Mouse (Mus musculus): ENCODE measurements around the gene Zfp277.
A peak's percentile ranks its signal among the peaks of the same experiment; 100 is the strongest.

Gene Zfp277

DNA sequence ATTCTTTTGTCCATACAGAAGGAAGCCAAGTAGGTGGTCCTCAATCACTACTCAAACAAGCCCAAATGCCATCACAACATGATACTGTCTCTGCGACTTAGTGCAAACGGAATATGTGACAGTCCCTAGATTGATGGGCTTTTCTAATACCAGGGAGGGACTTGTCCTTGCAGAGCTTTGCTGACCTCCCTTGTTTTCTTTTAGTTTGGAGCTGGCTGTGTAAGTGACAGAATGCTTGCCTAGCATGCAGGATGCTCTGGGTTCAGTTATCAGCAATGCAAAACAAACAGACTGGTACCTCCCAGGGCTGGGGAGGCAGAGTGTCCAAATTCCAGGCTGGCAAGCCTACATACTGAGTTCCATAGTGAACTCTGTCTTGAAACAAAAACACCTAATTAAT lies 7.7 kb downstream of the Zfp277 start:
- DNase-seq: no peak

DNA sequence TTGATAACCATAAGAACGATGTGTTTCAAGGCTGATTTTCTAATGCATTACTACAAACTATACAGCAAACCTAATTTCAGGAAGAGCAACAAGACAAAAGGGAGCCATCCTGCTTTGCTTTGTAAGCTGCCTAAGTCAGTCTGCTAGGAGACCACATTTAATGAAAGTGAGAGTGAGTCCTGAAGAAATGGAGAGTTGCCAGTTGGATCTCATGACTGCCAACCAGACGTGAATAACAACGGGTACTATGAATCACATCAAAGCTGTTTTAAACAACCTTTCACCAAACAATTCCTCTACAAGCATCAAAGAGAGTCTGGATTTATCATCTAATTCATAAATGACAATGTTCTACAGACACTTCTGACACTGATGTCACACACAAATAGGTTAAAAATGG lies 11.6 kb downstream of the Zfp277 start:
- peak; percentile 34 for DNase-seq

DNA sequence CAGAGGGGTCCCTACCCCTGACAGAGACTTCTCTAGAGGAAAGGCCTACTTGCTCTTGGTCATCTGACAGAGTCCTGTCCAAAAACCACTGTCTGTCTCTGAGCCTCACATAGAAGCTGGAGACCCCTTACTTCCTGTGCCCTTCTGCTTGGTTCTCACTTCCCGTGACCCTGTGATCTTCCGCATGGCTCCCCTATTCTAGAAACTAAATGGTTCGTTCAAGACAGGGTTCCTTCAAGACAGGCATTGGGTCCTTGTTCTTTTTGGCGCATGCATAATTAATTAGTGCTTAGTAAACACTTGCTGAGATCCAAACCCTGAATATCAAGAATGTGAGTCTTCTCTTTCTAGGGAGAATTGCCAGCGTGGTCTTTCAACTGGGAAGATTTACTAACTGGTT lies 14.6 kb downstream of the Zfp277 start:
- no peak for DNase-seq

DNA sequence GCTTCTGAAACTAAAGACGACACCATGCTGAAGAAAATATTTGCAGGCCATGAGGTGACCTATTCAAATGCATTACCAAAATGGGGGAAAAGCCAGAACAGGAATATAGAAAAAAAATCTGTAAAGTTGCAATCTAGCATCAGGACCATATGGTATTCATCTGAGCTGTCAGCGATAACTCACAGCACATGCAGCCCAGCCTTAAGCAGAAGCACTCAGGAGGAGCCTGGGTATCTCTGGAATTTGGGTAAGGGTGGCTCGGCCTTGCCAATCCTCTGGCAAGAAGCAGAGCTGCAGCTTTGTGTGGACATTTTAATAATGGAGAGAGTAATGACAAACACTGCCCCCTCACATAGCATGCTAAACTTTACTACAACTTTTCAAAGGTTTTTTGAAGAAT lies 15.7 kb downstream of the Zfp277 start:
- no peak for DNase-seq

DNA sequence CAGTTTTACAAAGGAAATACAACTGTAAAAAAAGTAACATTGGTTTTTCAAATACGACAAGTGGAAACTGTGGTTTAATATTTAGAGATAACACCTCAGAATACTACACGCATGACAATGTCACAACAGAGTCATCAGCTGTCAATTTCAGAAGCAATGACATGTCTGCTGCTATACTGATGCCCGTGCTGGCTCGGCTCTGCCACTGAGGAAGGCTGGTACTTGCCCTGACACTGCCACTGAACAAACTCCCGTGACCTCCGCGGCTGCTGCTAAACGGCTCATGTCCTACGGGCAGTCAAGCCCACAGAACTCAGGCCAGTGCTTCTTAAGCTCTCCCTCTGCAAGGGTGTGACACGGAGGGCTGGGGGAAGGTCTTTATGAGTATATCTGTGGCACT lies 18.1 kb downstream of the Zfp277 start:
- DNase-seq: no peak

DNA sequence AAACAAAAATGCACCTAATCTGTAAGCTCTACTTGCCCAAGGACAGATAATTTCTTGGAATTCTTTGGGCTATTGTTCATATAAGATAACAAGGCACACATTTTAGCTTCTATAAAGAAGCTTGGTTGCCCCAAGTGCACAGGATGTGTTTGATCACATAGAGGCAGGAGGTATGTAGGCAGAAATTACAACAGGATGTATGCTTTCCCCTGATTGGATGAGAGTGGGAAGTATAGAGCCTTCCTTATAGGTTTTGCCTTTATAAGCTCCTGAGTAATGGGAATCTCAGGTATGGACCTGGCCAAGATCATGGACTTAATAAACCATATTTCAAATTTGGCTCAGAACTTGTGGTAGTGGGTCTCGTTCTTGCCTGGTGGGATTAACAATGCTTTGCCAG lies 20.7 kb downstream of the Zfp277 start:
- no peak for DNase-seq

DNA sequence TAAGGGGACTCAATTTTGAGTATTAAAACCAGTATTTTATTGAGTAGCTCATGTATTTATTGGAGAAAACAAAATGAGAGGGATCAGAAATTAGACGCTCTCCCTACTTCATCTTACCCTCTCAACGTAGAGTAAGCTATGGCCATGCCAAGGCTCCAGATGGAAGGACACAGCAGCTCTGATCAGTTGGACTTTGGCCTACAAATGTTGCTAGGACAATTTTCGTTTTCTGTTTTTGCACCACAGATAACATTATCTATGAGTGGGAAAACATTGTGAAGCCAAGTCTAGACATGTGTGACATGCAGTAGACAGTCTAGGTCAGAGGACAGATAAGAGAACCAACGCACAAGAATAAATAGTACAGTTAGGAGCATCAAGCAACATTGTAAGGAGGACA lies 28.4 kb downstream of the Zfp277 start:
- peak; percentile 20 for DNase-seq

DNA sequence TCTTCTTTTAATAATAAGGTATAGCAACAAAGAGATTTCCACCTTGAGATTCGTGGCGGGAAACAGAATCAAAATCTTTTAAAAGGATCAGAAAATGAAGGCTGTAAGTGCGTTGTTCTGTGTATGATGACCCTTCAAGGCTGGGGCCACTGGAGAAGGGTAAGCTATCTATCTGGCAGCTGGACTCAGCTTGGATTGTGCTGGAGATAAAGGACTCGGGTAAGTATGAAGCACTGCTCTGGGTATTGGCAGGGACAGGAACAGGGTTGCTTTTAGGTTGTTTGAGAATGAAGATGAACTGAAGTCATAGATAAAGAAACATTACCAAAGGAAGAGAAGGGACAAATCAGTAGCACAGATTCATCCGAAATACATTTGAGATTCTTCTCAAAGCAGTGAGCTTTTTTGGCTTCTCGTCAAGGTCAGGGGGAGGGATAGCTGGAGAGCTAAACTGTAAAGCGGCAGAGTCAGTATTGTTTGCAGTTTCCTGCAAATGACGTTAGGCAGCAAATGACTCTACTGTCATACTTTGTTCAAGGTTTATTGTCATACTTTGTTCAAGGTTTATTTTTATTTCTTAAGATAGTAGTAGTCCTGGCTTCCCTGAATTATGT lies 30.3 kb downstream of the Zfp277 start:
- DNase-seq: no peak

DNA sequence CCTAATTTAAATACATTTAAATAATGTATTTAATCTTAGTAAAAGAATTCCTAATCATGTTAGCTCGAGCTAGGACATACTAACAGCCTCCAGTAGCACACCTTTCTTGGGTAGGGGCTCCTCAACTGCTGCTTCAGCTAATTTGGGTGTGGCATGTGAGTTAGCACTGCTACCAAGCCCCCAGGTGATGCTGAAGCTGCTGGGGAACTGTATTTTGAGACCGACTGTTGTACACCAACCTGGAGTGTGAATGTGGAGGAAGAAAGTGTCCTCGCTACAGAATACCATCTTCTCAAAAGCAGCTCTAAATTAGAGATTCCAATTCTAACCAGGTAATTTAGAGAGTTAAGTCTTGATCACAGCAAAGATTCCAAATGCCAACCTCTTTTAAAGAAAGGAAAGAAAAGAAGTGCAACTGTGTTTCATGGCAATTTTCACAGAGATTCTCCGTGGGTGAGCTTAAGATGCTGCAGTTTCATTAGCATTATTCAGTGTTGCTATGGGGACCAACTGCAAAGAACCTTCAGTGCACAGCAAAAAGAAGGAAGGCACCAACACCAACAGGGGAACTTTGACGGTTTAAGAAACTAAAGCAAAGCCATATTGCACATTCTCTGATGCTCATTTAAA lies 30.9 kb downstream of the Zfp277 start:
- no peak for DNase-seq

DNA sequence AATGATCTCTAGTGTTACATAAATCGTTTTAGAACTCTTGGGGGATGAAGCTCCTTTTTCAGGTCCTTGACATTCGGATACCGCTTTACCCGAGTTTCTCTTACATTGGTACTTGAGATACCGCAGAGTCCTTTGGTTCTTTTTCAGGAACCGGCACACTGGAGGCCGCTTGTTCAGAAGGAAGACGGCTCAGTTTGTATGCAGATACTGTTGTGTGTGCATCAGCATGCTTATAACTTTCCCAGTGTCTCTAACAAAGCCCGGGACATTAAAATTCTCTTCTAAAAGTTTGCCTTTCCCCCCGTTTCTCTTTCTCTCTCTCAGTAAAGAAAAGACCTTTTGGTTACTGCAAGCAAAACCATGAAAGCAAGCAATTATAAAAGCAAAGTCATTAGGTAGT lies 45.9 kb downstream of the Zfp277 start:
- peak; percentile 13 for DNase-seq

DNA sequence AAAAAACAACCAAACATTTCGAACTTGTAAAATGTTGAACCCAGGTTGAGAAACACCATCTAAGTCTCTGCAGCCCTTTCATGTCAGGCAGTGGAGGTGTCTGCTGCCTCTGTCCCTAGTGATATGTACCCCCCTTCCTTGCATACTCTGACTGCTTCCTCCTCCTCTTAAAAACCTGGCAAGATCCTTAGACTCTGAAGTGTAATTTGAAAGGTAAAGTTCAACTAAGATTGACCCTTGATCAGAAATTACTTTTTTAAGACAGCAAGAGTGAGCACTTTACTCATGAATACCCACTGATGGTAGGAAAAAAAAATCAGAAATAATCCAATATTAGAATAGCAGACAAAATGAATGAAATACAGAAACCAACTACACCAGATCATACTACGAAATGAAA lies 46.3 kb downstream of the Zfp277 start:
- no peak for DNase-seq

DNA sequence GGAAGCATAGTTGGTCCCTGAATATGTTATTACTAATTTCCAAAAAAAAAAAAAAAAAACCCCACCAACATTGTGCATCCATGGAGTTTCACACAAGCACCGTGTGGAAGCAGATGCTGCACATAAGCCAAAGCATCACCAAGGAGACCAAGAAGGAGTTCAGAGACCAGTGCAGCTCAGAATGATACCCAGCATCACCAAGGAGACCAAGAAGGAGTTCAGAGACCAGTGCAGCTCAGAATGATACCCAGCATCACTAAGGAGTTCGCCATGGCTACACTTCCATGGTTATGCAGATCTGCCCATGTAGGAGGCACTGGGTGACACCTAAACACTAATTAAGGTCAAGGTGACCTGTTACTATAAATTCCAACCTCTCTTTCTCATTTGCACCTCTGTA lies 46.8 kb downstream of the Zfp277 start:
- no peak for DNase-seq

DNA sequence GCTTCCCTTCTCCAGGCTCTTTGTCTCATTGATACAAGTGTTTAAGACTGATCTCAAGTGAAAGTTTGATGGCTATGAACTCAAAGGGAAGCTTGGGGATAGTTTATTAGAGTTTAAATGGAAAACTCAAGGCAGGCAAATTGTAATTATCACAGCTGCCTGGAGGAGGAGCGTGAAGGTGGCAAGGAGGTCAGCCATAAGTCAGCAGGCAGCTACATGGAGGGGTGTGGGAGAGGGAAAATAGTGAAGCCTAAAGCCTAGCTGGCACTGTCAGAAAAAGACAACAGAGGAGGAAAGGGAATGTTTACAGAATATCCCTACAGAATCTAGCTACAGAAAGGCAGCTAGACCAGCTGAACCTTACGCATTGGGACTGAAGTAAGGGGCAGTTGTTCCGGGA lies 52.8 kb downstream of the Zfp277 start:
- DNase-seq: no peak

DNA sequence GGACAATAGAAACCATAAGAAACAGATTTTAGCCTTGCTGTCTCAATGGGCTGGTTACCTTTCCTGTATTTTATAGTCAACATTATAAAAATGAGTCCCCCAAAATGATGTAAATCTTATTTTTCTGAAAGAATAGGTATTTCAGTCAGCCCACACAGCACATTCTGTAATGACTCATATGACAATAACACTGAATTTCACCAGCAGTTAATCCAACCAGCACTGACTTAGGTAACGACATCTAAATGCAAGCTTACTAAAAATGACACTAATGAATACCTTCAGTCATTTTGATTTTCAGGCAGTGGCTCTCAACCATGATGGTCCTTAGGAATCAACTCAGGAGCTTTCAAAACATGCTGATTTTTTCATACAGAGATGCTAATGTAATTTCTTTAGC lies 54.4 kb downstream of the Zfp277 start:
- no peak for DNase-seq

DNA sequence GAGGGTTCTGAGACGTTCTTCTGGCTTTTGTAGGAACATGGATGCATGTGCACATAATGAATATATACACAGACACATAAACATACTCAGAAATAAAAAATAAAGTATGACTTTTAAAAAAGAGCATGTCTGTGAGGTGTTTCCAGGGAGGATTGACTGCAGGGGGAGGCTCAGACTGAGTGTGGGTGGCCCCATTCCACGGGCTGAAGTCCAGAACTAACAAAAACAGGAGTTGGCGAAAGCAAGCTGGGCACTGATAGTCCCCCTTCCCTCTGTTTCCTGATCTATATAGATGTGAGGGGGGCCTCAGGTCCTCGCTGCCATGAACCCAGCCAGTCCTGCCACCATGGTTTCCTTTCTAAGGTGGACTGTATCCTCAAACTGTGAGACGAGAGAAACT lies 57.9 kb downstream of the Zfp277 start:
- no peak for DNase-seq

DNA sequence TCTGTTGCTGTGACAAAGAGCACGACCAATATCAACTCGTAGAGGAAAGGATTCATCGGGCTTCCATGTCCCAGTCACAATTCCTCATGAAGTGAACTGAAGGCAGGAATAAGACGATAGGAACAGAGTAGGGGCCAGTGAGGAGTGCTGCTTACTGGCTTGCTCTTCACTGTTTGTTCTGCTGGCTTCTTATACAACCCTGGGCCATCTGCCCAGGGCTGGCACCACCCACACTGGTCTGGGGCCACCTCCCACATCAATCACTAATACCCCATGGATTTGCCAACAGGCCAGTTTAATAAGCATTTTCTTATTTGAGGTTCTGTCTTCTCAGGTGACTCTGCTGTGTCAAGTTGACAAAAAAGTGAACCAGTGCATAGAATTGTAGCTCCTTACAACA lies 60.4 kb downstream of the Zfp277 start:
- no peak for DNase-seq

DNA sequence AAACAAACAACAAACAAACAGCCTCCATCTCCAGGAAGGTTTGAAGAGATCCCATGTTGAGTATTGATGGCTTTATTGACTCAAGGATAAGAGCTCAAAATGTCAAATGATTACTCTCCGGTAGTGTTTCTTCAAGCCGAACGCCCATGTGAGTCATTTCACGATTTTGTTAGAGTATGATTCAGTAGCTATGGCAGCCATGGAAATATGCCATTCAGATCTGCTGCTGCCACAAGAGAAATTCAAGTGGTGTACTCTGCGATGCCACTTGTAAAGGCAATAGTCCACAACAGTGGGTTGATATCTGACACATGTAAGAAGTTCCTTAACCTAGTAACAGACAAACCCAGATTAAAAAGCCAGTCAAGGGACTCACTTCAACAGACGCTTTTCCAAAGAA lies 62.0 kb downstream of the Zfp277 start:
- no peak for DNase-seq

DNA sequence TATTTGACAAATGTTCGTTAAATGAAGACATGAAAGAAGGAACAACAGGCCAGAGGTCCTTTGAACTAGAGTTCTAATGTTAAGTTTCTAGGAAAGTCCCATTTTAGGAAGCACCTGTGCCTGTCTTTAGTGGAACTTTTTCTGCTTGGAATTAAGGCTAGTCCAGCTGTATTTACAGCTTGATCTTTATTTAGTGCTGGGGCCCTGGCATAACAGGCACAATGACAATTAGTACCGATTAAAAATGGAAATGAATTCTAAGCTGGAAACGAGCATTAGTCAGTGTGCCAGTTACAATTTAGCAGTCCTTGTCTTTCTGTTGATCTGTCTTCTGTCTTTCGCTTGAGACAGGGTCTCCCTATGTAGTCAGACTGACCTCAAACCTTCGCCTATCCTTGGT lies 63.2 kb downstream of the Zfp277 start:
- no peak for DNase-seq

DNA sequence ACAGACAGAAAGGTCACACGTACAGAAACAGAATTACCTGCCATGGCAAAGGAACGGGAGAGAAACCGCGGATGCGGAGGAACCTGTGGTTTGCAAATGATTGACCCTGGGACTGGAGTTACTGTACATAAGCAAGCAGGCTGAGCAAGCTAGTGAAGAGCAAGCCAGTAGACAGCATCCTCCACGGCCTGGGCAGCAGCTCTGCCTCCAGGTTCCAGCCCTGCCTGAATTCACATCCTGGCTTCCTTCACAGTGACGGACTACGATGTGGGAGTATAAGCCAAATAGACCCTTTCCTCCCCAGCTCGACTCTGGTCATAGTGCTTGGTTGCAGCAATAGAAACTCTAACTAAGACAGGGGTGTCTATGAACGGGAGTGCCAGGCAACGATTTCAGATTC lies 63.9 kb downstream of the Zfp277 start:
- DNase-seq: no peak

DNA sequence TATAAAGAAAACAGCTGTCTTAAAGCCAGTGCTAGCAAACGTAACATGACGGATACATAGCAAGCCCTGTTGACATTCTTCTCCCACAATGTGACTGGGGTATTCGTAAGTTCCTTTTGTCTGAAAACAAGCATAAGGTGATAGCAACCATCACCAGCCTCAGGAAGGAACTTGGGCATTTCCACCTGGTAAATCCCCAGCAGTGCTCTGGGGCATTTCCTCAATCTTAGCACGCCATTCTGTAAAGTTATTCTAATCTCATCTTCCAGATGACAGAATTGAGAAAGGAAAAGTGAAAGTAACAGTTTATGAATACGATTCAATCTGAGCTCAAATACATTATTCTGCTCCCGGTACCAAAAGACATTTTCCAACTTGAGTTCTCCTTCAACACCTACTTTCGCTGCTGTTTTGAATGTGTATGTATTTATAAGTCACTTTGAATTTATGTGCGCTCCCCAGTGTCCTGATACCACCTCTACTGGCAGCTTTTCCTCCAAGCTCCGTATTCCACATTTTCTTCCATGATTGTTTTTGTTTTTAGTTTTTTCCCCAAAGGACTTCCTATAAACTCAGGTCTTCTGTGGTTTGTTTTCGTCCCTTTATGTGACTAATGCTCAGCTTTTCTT lies 64.4 kb downstream of the Zfp277 start:
- DNase-seq: no peak

DNA sequence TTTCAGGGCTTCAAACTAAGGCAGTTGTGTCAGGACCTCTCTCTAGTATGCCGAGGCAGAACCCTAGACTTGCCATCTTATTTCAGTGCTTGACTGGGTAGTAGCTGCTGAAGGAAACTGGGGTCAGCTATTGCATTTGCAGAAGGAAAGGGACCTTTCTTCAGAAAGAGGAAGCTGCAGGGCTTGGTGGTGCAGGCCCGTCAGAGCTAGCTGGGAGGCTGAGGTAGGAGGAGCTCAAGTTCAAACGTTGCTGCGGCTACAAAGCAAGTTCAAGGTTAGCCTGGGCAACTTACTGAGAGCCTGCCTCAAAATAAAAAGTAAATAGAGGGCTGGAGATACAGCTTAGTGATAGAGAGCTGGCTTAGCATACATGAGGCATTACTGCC lies 66.2 kb downstream of the Zfp277 start:
- no peak for DNase-seq

DNA sequence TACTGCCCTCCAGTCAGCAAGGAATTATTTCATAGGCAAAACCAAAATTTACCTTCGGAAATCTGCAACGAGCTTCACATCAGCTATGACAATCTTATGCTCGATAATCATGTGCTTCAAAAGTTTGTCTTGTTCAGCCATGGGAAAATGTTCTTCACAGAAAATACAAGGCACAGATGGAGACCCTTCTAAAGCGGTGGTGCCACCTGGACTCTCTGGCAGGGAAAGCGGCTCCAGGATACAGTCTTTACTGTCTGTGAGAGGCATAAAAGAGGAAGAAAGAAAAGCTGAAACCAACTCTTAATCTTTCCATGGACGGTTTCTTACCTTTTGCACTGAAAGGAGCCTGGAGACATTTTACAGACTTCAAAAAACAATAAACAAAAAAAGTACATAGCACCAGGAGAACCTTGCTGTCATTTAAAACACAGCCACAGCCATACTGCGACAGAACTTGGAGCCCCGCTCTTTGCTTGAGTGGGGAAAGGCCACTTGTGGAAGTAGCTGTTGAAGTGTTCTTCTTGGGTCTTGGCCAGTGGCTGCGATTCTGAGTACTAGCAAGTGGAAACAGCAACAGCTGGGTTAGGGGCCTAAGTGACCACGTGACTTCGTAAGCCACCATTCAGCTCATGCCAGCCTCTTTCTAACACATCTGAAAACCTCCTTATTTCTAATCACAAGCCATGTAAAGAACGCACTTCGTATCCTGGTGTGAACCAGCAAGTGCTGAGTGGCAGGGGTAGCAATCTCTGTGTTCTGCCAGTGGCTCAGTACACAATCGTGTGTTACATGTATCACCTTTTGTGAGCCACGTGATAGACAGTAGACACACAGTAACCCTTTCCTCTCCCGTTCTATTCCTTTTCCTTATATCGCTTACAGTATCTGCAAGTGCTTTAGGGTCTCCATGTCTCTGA lies 66.8 kb downstream of the Zfp277 start:
- DNase-seq: peak; percentile 44

DNA sequence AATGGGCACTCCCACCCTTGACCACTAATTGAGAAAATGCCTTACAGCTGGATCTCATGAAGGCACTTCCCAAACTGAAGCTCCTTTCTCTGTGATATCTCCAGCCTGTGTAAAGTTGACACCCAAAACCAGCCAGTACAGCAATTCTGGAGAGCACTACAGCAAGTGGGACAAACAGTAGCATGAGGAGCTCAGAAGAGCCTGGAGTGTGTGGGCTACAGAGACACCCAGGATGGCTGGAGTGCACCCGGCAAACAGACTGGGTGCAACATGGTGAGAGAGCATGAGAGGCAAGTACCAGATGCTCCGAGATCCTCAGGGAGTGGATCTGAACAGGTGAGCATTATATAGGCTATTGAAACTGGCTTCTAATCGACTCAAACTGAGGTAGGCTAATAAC lies 93.8 kb downstream of the Zfp277 start:
- DNase-seq: no peak

DNA sequence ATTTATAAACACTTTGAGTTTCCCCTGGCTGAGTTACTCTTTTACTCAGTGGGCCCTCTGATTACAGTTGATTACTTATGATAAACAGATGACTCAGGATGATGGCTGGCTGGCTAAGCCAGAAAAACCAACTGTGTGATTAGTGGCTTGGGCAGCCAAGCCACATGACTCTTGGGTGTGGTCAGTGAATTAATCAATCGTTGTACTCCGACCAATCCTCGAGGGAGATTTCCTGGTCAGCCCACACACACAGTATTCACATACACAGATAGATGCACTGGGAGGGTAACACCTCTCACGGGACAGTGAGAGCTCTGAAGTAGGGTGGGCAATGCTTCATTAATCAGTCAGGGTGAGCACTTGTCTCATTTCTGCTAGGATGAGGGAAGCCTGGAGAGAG lies 97.5 kb downstream of the Zfp277 start:
- DNase-seq: no peak
